Mouse (Mus musculus): ENCODE measurements around the gene Ppil2.

DNA sequence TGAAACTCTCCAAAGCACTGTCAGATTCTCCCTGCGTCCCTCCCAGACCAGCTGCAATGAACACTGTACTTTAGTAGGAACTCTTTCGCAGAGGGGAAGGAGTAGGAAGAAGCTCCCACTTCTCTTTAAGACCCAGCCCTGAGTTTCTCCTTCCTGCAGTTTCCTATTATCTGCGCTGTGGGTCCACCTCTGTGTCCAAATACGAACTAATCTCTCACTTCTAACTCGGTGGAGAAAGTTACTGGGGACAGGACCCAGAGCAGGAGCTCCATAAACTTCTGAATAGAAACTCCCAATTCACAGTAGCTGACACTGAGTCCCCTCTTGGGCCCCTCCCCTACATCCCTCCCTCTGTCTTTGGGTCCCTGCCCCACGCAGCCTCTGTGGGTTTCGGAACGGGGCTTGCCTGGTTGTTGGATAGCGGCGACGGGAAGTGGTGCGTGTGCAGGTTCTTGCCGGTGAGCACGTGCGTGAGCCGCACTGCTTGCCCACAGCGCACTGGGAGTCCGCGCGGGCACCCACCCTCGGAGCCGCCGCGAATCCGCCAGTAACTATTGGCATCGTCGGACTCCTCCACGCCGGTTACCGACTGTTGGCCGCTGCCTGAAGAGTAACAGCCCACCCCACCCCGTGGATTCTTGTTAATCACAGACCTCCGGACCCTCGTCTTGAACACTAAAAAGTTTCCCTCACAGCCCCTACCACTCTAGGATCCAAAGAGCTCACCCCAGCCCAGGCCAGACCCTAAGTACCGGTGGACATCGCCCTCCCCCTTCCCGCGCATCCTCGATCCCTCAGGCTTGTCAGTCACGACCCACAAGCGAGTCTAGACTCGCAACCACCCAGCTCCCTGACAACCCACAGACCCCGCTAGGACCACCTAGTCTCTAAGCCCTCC lies 20.4 kb upstream of the Ppil2 start:
- no peak for TF ChIP-seq POLR2A (IDR thresholded peaks at IDR 0.05; ENCODE audit: low read depth, low read length)
- no peak for TF ChIP-seq CTCF (IDR thresholded peaks at IDR 0.05; ENCODE audit: extremely low read depth, insufficient read depth, insufficient read length, insufficient replicate concordance)

Measured in spleen, adult 2 months (tissue).